Mouse (Mus musculus) frontal cortex, adult (tissue): ENCODE data around the gene RPS10-NUDT3.

Experiments
- ATAC-seq: cut with Nextera tagmentation; 2 replicates; pipeline ENCODE4 v1.9.2; 2017; ENCODE audit warnings: mild to moderate bottlenecking, moderate library complexity, mixed read lengths; ENCODE audit not compliant: low TSS enrichment

RPS10-NUDT3 gene

DNA sequence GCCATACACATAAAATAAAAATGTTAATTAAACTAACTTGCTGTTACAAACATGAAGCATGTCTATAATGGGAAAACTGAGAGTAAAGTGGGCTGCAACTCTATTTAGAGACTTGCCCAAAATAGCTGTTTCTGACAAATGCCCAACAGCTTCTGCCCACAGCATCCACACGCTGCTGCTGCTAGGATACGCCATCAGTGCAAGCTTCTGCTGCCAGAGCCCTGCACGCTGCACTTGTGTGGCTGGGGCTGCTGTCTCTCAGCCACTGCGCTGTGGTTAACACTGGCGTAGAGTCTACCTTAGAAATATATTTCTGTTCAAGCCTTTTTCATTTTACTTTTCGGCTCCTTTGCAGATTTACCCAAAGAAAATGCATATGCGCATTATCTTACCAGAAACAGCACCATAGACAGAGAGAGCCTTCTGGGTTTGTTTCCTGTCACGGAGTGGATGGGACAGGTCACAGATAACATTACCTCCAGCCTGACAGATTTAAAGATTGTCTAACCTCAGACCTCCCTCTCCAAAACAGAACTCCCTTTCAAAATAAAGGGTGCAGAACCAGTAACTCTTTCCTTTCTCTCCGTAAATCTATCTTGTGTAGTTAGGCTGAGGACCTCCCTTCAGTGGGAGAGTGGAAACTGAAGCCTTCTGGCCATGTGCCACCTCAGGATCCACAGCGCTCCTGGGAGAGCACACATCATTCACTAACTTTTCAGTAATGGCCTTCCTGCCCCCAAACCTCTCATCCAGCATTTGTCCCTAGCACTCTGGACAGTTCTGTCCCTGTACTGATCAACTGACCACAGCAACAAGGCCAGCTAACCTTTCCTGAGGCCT is 24.1 kb downstream of the RPS10-NUDT3 start:
- ATAC-seq = peak; percentile 81

DNA sequence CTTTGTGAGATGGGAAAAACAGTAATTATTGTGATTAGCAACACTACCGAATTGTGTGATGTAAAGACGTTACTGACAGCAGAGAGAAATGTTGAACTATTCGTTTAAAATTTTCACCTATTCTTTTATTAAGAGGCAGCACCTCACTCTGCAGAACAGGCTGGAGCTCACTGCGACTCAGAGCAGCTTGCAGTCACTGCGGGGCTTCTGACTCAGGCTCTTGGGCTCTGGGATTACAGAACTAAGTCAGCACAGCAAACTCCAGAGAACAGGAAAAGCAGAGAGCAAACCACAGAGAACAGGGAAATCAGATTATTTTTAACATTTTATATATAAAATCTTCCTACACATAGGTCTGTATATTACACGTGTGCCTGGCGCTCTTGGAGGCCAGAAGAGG is 25.4 kb downstream of the RPS10-NUDT3 start:
- ATAC-seq = no peak

DNA sequence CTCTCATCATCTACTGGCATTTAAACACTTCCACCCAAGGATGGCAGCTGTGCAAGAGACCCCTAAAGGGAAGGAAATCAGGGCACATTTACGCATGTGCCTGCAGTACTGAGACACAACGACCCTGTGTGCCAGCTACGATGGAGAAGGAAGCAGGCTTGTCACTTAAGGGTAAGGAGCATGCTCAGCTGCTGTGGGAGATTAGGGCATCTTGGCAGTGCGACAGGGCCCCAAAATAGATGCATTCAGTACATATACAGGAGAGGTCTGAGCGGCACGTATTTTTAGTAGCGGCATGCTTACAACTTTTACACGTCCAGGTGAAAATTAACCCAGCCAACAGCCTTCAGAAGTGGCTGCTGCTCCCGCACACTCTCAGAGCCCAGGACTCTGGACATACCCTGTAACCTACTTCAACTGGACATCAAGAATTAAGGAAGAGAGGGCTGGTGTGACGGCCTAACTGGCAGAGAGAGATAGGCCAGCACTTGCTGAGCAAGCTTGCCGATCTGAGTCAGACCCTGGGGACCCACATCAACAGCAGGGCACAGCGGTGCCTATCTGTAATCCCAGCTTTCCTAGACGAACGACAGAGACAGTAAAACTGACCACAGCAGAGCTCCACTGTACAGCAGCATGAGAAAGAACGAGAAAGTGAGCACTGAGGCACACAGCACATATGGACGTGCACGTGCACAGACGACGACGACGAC is 31.3 kb downstream of the RPS10-NUDT3 start:
- ATAC-seq = peak; percentile 39; the same call in 1 of the 2 replicates

DNA sequence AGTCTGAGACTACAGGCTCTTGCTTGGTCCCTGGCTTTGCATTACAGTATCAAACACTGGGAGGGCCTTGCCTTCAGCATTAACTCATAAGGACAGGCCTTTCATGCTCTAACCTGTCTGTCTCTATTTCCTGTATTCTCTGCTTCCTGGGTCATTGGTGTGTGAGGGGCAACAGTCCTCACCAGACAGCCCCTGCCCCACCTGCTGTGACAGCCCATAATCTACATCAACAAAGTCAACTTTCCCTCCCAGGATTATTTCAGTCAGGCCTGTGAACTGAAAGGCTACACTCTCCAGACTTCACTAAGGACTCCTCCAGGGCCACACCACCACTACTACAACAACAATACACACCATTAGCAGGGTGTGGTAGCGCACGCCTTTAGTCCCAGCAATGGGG is 32.0 kb downstream of the RPS10-NUDT3 start:
- ATAC-seq = no peak

DNA sequence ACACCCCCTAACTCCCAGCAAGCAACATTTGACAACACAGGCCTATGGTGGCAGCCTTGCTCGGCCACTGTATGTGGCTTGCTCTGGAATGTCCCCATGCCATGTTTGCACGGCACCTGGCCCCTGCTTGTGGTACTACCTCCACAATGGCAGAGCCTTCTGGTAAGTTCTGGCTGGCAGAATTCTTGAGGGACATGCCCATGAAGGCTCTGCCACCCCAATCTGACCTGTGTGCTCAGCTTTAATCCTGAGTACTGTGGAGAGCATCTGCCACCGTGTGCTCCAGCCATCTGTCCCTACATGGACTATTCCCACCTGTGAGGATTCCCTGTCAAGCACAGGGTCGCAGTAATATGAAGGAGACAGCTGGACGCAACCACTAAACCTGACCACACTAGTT is 34.2 kb downstream of the RPS10-NUDT3 start:
- ATAC-seq = no peak

DNA sequence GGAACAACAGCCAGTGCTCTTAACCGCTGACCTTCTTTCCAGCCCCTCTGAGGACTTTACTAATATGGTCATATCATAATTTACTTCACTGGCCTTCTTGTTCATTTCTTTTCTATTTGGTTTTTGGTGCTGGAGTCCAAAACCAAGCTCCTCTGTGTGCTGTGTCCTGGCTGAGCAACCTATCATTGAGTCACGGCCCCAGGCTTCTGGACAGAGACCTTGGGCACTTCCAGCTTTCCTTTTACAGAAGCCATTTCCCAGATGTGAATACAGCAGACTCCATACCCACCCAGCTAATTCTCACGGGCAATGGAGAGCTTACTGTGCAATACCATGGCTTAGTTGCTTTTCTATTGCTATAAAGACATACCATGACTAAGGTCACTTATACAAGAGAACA is 34.7 kb downstream of the RPS10-NUDT3 start:
- ATAC-seq = no peak

DNA sequence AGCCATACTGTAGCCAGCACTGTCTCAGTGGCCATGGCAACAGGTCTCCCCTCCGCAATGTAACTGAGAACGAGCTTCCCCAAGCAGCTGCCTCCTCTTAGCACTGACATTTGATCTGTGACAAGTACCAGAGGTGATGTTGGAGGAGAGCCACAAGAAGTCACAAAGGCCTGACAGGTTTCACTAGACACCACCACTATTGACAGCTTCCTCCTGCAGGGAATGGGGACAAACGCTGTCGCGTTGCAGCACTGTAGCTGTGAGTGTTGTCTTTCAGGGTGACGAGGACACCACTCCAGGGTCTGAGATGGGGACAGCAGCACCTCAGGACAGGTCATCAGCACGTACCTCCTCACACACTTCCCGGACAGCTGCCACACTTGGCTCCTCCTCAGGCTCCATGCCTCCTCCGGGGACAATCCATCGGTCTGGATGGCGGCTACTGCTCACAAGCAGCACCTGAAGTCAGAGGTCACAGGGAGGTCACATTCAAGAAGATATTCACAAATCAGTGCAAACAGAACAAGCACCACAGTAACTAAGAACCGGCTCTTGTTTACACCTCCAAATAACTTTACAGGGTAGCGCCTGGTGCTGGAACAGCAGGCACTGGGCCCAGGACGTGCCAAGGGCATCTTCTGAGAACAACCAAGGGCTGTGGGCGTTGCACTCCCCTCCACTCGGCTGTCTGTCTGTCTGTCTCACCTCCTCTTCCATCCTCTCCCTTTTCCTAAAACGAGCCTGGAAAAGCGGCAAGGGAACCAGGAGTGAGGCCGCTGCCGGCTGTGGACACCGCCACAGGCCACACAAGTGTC is 38.4 kb downstream of the RPS10-NUDT3 start:
- ATAC-seq = no peak

DNA sequence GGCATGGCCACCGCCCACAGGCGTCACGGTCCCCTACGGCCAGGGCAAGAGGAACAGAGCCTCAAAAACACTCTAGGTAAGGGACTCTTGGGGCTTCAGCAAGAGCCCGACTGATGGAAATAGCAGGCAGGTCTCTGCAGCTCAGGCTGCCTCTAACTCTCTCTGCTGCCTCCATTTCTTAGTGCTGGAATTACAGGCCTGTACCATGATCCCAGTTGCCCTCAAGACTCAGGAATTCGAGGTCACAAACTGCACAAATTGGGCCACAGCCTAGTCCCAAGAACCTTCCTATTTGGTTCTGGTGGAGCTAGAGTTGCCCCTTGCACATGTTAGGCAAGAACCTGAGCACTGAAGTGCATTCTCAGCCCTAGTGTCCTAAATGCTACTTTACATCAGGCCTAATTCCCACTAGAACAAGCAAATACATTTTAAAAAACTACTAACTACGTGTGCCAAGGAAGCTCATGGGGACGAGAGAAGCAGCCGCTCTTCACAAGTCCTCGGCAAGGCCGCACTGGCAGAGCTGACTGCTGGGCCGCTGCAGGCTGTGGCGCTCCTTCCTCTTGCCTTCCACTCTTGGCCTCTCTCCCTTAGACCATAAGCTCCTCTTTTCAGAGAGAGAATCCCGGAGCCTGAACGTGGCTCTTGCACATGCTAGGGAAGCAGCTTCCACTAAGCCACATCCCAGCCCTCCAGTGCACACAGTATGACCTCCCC is 39.2 kb downstream of the RPS10-NUDT3 start:
- peak; percentile 29; the same call in 1 of the 2 replicates for ATAC-seq

DNA sequence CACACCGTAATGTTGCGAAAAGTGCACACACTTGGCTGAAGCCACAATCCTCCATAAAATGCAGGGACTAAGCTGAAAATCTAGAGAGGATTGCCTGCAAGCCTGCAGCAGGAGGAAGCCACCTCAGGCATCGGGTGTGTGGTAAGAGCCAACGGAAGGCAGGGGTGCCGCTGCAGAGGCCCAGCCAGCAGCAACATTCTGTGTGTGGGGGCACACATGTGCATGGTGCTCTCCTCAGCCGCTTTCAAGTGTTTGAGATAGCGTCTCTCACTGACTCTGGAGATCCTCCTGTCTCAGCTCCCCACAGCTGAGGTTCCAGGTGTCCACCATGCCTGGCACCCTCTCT is 42.5 kb downstream of the RPS10-NUDT3 start:
- ATAC-seq = no peak

DNA sequence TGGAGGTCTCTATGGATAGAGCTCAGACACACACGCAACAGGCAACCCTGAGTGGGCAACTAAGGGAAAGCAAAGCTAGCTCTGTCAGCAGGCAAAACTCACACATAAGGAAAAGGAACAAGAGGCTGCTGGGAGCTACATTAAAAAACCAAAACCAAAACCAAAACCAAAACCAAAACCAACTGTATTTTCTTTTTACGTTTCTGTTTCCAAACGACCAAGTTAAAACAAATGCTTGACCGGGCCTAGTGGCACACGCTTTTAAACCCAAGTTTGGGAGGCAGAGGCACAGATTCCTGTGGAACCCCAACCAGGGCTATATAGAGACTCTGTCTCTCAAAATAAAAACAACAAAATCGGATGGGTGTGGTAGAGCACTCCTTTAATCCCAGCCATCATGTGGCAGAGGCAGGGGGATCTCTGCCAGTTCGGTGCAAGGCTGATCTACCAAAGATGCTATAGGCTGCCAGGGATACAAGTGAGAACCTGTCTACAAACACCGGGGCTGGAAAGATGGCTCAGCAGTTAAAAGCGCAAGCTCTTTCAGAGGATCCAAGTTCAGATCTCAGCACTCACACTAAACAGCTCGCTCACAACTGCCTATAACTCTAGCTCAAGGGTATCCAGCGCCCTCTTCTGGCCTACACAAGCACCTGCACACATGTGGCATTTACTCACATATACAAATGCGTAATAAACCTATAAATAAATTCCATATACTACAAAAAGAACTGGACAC is 43.0 kb downstream of the RPS10-NUDT3 start:
- 0 out of 2 replicates have a peak, but pooled peaks have one; percentile 24 for ATAC-seq

DNA sequence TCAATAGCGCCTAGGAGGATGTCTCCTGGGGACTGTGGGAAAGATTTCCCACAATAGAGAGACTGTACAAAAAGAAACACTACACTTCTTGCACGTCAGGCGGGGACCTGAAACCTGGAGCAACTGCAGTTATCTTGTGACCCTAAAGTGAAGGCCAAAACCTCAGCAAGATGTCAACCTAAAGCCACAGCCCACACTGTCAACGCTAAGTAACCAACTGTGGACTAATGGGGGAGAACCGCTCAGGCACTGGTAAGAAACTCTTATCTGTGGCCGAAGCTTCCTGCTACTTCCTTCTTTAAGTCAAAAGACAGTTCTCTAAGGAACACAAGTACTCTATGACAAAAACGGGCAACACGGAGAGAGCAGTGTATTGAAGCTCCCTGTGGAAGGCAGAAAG is 46.8 kb downstream of the RPS10-NUDT3 start:
- ATAC-seq = no peak

DNA sequence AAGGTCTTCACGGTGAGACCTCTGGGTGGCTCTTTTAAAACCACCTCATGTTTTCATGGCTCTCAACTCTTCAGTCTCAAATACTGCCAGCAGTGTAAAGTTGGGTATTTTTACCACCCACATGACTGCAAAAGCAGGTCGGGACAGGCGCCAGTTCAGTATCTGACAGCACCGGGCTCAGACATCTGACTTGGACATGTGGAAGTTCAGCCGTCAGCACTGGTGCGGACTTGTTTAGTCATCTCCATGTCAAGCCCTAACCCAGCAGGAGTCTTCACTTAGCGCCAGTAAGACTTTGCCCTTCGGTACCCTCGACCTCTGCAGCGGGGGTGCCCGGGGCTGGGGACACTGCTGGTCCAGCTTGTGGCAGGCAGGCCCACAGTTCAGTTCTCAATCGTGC is 47.8 kb downstream of the RPS10-NUDT3 start:
- peak; percentile 58 for ATAC-seq

DNA sequence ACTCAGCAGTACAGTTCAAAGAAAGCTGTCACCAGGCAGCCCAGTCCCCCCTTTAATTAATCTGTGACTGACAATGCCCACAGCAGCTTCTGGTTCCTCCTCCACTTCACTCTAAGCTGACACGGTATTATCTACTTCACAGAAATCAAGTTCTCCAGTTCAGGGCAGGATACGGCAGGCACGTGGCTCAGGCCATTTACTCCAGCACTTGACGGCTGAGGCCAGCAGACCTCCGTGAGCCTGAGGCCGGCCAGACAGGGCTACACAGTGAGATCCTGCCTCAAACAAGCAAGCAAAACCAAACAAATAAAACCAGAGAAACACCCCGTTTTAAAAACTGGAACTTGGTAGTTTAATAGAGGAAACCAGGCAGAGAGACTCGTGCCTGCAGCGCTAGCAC is 48.4 kb downstream of the RPS10-NUDT3 start:
- no peak for ATAC-seq

DNA sequence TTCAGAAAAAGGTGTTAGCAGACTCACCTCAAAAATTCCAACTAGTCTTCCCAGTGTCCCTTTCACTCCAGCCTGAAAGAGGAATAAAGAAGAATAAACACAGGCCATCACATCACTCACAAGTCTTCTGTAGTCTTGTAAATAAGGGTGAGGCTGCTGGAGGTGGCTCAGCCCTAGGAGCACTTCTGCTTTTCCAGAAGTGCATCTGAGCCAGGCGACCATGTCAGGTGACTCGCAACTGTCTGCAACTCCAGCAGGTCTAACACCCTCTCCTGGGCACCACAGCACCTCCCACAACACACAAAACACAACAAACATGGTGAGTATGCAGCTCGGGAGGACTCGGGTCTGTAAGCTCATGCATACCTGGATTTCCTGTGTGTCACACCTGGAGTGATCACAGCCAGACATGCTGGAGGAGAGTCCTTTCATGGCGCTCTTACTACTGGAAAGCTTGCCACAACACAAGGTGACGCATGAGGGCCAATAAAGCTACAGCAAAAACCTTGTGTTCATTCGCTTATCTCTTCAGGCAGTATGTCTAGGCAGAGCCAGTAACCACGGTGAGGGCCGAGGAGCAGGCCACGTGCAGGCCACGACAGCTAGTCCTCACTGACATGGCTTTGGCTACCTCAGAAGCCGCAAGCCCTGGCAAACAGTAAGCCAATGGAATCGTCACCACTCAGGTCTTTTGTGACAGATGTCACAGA is 51.7 kb downstream of the RPS10-NUDT3 start:
- no peak for ATAC-seq

DNA sequence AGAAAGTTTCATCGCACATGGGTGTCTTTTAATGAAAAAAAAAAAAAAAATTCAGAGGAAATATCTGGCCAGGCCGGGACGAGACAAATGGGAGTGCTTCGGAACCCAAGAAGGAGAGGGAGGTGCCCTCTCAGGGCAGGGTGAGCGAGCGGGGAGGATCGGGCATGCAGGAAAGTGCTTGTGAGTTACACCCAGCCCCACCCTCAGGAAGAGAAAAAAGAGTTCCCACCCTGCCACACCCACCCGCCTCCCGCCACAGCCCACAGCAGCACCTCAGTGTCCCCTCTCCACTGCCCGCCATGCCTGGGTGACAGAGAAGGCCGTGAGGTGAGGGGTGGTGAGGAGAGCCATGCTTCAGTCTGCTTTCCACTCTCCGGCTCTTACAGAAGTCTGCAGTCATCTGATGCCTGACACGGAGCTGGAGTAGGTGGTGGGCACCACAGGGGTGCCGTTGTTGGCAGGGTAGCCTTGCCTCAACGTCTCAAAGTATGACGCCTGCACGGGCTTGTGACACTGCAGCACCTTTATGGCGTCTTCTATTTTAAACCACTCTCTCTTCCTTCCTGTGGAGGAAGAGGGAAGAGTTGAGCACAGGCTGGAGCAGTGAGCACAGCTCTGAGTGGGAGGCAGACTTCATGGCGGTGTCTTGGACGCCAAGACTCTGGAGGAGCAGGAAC is 54.5 kb downstream of the RPS10-NUDT3 start:
- ATAC-seq = peak; percentile 89

DNA sequence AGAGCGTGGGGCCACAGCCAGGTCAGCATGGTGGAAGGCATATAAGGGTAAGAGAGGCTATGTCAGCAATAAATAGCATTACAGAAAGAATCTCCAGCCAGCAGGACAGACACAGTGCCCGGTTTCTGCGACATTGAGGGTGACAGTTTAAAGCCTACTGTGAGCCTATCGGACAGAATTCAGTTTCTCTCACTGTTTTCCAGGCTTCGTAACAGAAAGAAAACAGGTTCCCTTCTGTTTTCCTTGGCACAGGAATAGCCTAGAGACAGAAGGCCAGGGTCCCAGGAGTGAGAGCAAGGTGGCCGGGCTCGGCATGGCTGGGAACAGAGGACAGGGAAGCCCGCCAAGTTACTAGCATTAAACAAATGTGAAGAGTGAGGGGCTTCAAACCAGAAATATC is 55.2 kb downstream of the RPS10-NUDT3 start:
- ATAC-seq = no peak

DNA sequence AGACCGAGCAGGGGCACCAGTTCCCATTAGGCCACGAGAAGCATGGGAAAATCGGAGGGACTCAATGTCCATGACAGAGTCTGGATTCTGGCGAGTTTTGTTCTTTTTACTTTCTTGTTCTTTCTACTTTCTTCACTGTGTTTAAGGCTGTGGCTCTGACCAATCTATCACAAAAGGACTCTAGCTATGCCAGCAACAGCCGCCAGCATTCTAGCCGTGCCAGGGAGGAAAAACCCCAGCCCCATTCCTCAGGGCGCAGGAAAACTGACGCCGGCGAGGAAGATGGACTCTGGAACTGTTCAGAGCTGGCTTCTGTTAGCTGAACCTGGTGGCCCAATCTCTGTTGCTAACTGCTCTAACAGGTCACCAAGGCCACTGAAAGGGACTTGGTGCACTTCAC is 56.5 kb downstream of the RPS10-NUDT3 start:
- ATAC-seq = no peak

DNA sequence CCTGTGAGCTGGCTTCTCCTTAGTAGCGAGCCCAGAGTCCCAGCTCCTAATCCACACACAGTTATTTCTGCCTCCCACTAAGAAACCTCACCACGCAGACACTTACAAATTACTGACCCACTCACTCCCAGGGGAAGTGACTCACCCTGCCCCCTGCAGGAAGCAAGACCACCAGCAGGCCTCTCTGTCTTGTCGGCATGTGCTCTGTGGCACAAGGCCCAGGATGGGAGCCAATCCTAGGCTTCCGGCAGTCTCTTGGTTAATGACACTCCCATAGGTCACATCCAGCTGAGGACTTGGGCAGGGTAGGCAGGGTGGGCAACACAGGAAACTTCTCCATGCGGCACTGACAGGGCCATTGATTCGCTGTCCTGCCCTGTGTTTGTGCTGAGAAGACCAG is 57.6 kb downstream of the RPS10-NUDT3 start:
- no peak for ATAC-seq

DNA sequence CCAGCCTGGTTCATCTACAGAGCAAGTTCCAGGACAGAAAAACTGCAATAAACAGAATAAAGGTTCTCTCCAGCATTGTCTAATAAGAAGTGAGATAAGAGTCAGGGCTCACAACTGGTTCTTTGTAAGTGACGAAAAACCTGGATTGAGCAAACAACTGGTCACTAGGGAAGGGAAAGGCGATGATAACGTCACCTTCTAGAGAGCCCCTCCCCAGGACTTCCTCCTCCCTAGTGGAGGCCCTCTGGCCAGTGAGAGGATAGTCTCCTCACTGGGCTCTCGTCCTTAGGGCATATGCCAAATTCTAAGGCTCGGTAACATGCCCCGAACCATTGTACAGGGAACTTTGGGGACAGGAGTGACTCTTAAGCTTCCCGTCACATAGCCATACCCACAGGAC is 59.0 kb downstream of the RPS10-NUDT3 start:
- ATAC-seq = no peak
